Mouse (Mus musculus) inflammation-experienced regulatory T-cells, adult 16 weeks (primary cell): ENCODE measurements around the gene Dmkn. TPM values are rescaled to one million over a fixed set of nuclear protein-coding genes. Genes with fewer than 3 reads are reported as not detected.

Source experiments
- polyA plus RNA-seq: library from polyadenylated mRNA; unstranded; fragments of 100-300 nt; shearing (Covaris generic); gene quantifications from one replicate; pipeline ENCODE4 v1.2.1, GENCODE M21; 2017

Dmkn gene
- polyA plus RNA-seq = not detected

GRCm38 (mm10) chr7:30763456-30763855 lies at the start of gene Dmkn:
Dmkn (plus strand) TSS chr7:30763756.

GRCm38 (mm10) chr7:30729396-30730063 lies 34.0 kb upstream of the Dmkn start, which contains the start of gene Tmem147:
Tmem147 (minus strand) TSS chr7:30729540.

GRCm38 (mm10) chr7:30743617-30744016 lies 19.9 kb upstream of the Dmkn start, which contains the start of gene Gapdhs:
Gapdhs (minus strand) TSS chr7:30743681.

GRCm38 (mm10) chr7:30751086-30751669 lies 12.4 kb upstream of the Dmkn start, which contains the start of gene Sbsn:
Sbsn (plus strand) TSS chr7:30751471.

GRCm38 (mm10) chr7:30787377-30788022 lies 23.9 kb downstream of the Dmkn start, which contains the start of gene Krtdap:
Krtdap (plus strand) TSS chr7:30787896.

GRCm38 (mm10) chr7:30823675-30824074 lies 60.1 kb downstream of the Dmkn start, which contains the start of gene Ffar2:
Ffar2 (minus strand) TSS chr7:30823775.

Other genes starting within 250 kb of the Dmkn start
- 1.5 TPM for gene Arhgap33, start 228.7 kb upstream of the Dmkn start, polyA plus RNA-seq
- 3.7 TPM for gene Hspb6, start 211.6 kb upstream of the Dmkn start, polyA plus RNA-seq
- 10.8 TPM for gene Proser3, start 211.5 kb upstream of the Dmkn start, polyA plus RNA-seq
- 102 TPM for gene Lin37, start 203.9 kb upstream of the Dmkn start, polyA plus RNA-seq
- 47.4 TPM for gene U2af1l4, start 200.5 kb upstream of the Dmkn start, polyA plus RNA-seq
- gene Gm49396, start 200.4 kb upstream of the Dmkn start, polyA plus RNA-seq = 122 TPM
- 244 TPM for gene Psenen, start 200.1 kb upstream of the Dmkn start, polyA plus RNA-seq
- gene Igflr1, start 198.3 kb upstream of the Dmkn start, polyA plus RNA-seq = 235 TPM
- 10.1 TPM for gene Kmt2b, start 175.0 kb upstream of the Dmkn start, polyA plus RNA-seq
- 19.2 TPM for gene Zbtb32, start 164.8 kb upstream of the Dmkn start, polyA plus RNA-seq
- 0.82 TPM for gene Upk1a, start 150.9 kb upstream of the Dmkn start, polyA plus RNA-seq
- gene Cox6b1, start 137.6 kb upstream of the Dmkn start, polyA plus RNA-seq = 664 TPM
- gene Etv2, start 127.9 kb upstream of the Dmkn start, polyA plus RNA-seq = not detected
- gene Rbm42, start 113.4 kb upstream of the Dmkn start, polyA plus RNA-seq = 224 TPM
- 41.2 TPM for gene Haus5, start 98.8 kb upstream of the Dmkn start, polyA plus RNA-seq
- not detected for gene Pmis2, start 92.2 kb upstream of the Dmkn start, polyA plus RNA-seq
- gene 2200002J24Rik, start 64.8 kb upstream of the Dmkn start, polyA plus RNA-seq = not detected
- not detected for gene Atp4a, start 51.5 kb upstream of the Dmkn start, polyA plus RNA-seq
- 117 TPM for gene Tmem147, start 34.2 kb upstream of the Dmkn start, polyA plus RNA-seq
- 0.37 TPM for gene Gapdhs, start 20.1 kb upstream of the Dmkn start, polyA plus RNA-seq
- 1.3 TPM for gene Sbsn, start 12.3 kb upstream of the Dmkn start, polyA plus RNA-seq
- not detected for gene Krtdap, start 24.1 kb downstream of the Dmkn start, polyA plus RNA-seq
- gene Ffar2, start 60.0 kb downstream of the Dmkn start, polyA plus RNA-seq = not detected
- not detected for gene Ffar3, start 92.4 kb downstream of the Dmkn start, polyA plus RNA-seq
- gene Ffar1, start 97.8 kb downstream of the Dmkn start, polyA plus RNA-seq = 0.24 TPM
- 24.5 TPM for gene Cd22, start 116.6 kb downstream of the Dmkn start, polyA plus RNA-seq
- 0.12 TPM for gene Mag, start 151.1 kb downstream of the Dmkn start, polyA plus RNA-seq
- not detected for gene Hamp2, start 160.9 kb downstream of the Dmkn start, polyA plus RNA-seq
- gene Hamp, start 180.3 kb downstream of the Dmkn start, polyA plus RNA-seq = not detected
- gene Usf2, start 193.0 kb downstream of the Dmkn start, polyA plus RNA-seq = 10.4 TPM
- gene Lsr, start 209.7 kb downstream of the Dmkn start, polyA plus RNA-seq = 8.0 TPM
- 1.4 TPM for gene Fam187b, start 210.0 kb downstream of the Dmkn start, polyA plus RNA-seq